Mouse (Mus musculus) heart, postnatal 0 days (tissue): Measurements from ENCODE around the gene Mgat2.

Experiments
- CTCF ChIP-seq: IDR thresholded peaks from 2 replicates; pipeline ENCODE4 v1.5.1; 2016; ENCODE audit warnings: antibody characterized with exemption, control low read depth, low read depth
- EP300 ChIP-seq: IDR thresholded peaks from 2 replicates; pipeline ENCODE4 v1.6.1; 2016; ENCODE audit warnings: antibody characterized with exemption, low read depth

DNA sequence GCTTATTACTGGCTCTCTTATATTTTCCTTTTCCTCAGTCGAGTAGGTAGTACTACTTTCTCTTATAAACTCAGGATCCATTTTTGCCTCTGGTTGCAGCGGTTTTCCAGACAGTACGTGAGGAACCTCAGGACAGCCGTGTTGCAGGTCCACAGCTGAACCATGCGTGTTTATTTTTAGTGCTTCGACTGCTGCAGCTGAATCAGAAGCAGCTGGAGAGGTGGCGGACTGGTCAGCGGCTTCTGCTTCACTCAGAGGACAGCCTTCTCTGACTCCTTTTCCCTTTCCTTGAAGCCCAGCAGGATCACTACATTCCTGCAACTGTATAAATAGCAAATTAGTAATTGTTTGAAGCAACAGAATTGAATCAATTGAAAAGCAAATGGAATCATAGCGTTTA is 6.1 kb downstream of the Mgat2 start:
- no peak for TF ChIP-seq CTCF
- no peak for TF ChIP-seq EP300
